Mouse (Mus musculus) R1 (cell line): ENCODE measurements around the gene Speer4d.
"Not testable (repeated sequence)": the region's sequence is repeated elsewhere in the genome, so short reads cannot be mapped to it uniquely, and the experiment has no call there.

Experiments
- DNase-seq: peaks from one replicate; pipeline ENCODE4 v3.0.0-alpha.2; 2018; ENCODE audit warnings: low read depth, low spot score

The Speer4d gene

DNA sequence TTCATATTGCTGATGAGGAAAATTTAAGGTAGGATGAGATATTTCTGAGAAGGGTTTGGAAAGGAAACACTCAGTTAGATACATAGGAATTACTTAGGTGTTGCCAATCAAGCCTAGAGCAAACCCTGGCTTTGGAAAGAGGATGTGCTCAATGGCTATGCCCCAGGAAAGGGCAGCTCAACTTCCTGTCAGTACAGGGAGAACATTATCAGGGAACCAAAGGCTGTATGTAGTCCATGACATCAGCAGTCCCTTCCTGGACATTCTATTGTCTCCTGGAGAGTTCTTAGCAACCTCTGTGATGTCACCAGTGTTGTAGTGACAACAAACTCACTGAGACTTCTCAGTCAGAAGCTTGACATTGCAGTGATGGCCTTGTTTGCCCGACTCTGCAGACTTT is at the start of gene Speer4d:
Speer4d (plus strand) TSS at position 301 of the 400 bp plus-strand sequence.
- DNase-seq, result not testable (repeated sequence)

DNA sequence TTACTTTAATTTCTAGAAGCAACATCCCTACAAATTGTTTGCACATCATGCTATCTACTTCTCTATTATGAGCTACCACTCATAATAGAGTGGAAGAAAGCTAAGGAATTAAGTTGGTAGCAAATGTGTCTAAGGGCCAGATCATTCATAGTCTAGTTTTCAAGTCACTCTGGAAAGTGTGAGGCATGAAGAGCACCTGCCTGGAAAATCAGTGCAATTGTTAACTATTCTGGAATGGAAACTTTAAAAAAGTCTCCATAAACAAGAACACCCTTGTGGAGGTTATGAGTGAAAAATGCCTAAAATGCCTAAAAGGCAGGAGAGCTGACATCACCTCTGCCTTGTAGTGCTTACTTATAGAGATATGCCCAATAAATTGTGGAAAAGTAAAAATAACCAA is 45.1 kb upstream of the Speer4d start:
- DNase-seq, result not testable (repeated sequence)

DNA sequence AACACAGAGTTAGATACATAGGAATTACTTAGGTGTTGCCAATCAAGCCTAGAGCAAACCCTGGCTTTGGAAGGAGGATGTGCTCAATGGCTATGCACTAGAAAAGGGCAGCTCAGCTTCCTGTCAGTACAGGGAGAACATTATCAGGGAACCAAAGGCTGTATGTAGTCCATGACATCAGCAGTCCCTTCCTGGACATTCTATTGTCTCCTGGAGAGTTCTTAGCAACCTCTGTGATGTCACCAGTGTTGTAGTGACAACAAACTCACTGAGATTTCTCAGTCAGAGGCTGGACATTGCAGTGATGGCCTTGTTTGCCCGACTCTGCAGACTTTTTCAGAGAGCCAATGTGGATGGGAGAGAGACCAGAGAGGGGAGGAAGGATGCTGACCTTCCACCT is 41.8 kb upstream of the Speer4d start, which contains the start of gene Gm21083:
Gm21083 (plus strand) TSS at position 301 of the 400 bp plus-strand sequence.
- not testable (repeated sequence) for DNase-seq

DNA sequence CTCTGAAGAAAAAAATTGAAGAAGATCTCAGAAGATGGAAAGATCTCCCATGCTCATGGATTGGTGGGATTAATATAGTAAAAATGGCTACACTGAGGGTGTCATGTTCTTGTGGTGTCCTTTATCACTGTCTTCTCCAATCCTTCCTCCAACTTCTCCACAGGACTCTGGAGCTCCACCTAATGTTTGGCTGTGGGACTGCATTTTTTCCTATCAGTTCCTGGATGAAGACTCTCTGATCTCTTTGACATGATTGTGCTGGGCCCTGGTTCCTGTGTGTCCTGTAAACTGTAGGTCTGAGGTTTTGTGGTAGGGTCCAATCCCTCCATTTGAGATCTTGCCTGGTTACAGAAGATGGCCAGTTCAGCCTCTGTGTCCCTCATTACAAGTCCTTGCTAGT is 32.5 kb upstream of the Speer4d start:
- DNase-seq, result peak; percentile 26

DNA sequence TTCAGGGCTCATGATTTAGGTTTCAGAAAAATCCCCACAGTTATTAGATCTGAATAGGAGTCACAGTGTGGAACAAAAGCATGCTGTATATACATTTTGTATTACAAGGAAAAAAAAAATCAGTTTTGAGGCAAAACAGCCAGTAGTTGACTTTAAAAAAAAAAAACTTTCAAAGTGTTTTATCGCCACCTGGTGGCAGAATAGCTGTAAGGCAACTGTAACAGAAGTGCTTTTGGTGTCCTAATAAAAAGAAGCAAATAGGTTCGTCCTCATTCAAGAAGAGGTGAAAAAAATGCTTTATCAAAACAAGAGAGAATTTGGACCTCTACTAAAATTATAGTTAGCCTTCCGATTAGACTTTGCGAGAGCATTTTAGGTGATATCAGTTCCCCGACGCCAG is 30.6 kb upstream of the Speer4d start:
- DNase-seq, result peak; percentile 41

DNA sequence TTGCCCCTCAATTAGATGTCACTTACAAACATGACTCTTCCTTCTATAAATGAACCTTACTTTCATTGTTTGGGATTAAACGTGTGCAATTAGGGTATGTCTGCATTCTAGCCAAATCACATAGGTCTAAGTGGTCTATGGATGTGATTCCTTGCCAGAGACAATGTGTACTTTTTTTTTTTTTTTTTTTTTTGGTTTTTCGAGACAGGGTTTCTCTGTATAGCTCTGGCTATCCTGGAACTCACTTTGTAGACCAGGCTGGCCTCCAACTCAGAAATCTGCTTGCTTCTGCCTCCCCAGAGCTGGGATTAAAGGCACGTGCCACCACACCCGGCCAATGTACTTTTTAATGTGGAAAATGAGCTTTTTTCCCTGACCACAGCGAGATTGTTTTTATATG is 28.2 kb upstream of the Speer4d start:
- DNase-seq, result not testable (repeated sequence)

DNA sequence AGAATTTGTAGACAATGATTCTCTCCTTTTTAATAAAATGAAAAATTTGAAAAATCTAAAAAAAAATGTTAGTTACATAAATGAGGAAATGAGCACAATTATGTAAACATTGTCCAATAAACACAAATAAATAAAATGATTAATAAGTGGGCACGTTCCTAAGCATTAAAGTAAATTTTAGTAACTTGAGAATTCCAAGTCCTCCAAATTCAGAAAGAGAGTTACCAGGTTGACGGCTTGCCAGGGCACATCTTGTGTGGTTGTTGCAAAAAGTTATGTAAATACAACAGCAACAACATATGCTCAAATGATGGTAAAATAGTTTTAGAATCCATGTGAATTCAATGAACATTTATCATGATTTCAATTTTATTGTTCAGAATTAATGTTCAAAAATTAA is 27.3 kb upstream of the Speer4d start:
- DNase-seq, result not testable (repeated sequence)

DNA sequence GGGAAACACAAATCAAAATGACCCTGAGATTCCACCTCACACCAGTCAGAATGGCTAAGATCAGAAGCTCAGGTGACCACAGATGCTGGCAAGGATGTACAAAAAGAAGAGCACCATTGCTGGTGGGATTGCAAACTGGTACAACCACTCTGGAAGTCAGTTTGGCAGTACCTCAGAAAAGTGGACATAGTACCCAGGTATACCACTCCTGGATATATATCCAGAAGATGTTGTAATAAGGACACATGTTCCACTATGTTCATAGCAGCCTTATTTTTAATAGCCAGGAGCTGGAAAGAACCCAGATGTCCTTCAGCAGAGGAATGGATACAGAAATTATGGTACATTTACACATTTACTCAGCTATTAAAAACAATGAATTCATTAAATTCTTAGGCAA is 20.0 kb upstream of the Speer4d start:
- DNase-seq, result not testable (repeated sequence)

DNA sequence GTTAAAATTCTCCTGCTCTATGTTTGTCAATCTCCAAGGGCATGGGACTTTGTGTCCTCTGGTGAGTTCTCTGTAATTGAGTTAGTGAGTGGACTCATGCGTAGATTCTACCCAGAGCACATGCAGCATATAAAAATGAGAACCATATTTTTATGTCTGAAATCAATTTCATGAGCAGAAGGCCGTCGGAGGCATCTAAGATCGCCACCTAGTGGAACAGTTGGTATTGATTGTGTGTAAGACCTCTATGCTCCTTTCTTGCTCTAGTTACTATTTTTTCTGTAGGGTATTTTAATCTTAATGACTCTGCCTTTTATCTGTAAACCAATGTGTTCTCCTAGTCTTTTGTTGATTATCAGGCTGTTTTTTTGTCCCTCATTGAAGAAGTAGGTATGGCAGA is 18.5 kb upstream of the Speer4d start:
- peak; percentile 32 for DNase-seq

DNA sequence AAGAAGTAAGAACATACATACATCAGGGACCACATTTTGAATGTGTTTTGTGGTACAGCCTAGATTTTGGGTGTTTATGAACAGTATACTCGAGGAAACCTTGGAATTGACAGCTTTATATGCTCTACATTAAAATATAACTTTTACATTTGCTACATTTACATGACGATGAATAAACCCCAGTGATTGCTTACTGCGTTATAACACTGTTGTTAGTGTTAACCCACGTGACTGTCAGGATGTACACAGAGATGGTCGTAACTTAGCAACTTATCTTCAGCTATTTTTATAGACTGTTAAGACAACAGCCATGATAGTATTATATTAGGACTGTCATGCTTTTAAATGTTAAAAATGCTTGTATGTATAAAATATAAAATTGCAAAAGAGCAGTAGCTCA is 17.4 kb upstream of the Speer4d start:
- DNase-seq, result not testable (repeated sequence)

DNA sequence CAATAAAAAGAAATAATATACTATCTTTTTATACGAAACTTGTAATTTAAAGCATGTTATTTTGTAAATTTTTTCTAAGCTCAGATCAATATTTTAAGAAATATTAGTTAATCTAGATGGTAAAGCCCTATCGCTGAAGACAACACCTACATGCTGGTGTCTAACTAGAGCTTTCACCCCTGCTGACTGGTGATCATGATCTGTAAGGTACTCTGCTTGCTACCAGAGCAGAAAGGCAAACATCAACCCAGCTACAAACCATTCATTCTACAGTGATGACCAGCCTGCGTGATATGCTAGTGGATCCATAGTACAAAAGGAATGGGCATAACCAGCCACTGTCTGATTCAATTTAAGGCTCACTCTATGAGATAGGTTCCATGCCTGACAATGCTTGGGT is 16.9 kb upstream of the Speer4d start:
- not testable (repeated sequence) for DNase-seq

DNA sequence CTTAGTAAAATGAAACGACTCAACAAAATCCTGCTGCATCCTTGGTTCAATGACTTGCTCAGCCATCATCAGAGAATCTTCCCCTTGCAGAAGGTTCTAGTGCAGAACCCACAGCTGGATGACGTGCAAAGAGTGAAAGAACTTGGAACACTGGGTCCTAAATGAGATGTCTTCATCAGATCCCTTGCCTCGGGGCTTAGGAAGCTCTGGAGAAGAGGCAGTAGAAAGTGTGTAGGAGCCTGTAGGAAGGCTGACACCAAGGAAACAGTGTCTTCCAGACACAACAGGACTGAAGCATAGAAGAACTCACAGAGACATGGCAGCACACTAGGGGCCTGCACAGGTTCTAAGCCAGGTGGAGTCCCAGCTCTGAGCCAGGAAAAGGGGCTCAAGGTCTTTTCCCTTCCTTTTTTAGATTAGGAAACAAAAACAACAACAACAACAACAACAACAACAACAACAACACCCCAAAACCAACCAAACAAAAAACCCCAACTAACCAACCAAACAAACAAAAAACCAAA is 16.4 kb upstream of the Speer4d start:
- DNase-seq, result peak; percentile 7

DNA sequence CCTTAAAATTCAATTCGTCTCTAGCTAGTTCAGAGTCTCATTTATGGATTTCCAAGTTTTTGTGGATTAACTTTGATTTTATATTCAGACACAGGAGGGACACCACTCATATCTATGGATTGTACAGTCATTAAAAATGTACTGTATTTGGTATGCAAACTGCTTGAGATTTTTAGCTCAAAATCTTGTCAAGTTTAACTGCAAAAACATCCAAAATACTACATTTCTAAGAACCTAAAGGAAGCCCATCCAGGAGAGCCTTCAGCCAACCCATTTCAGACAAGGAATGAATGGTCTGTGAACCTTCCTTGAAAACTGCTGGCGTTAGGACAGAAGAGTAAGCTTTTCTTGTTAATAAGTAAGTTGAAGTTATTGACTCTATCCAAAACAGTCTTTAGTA is 15.9 kb upstream of the Speer4d start:
- DNase-seq, result not testable (repeated sequence)

DNA sequence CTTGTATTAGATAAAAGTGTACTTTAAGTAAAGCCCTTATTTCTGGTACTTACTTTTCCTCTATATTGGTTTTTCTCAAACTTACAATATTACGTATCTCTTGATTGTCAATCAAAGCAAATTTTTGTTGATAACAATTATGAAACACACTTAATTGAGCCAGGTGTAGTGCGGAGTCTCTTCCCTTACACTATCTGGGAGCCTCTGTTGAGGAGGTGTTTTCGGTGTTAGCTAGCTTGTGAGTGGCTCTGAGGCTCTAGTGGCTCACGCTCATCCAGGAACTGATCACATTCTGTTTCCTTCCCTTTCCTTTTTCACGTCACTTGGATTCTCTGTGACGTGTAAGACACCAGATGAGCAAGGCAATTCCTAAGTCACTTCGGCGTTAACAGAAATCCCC is 15.3 kb upstream of the Speer4d start:
- not testable (repeated sequence) for DNase-seq

DNA sequence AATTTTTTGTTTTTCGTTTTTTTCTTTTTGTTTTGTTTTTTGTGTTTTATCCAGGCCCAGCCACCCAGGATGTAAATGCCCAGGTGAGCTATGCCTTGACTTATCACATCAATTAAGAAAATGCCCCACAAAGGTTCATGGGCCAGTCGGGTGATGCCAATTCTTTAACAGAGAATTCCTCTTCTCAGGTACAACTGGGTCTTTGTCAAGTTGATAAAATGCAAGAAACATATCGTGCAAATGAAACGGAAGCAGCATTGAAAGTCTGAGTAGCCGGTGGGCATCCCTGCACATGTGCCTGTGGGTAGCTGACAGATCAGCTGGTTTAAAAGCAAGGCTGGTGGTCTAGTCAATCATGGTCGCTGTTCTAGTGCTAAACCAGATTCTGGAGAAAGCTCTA is 12.2 kb upstream of the Speer4d start:
- not testable (repeated sequence) for DNase-seq

DNA sequence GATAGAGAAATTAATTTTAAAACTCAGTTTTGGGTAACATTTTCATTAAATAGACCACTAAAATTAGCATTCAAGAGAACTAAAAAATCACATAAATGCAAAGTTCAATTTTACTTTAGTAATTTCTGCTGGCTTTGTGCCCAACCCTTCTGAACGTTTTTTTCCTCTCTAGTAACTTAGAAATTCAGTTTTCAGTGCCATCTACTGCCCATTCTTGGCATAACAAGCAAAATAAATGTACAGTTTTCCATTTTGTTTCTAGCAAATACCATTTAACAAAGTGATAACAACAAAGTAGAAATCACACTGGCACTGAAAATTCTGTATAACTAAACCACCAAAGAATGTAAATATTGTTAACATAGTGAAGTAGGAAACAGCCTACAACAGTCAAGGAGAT is 8.2 kb upstream of the Speer4d start:
- DNase-seq, result peak; percentile 11

DNA sequence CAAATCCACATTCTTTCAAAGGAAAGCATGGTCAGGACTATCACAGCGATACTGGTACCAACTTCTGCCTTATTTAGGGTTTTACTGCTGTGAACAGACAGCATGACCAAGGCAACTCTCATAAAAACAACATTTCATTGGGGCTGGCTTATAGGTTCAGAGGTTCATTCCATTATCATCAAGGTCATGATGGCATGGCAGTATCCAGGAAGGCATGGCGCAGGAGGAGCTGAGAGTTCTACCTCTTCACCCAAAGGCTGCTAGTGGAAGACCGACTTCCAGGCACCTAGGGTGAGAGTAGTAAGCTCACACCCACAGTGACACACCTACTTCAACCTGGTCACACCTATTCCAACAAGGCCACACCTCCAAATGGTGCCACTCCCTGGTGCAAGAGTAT is 2.7 kb upstream of the Speer4d start:
- DNase-seq, result not testable (repeated sequence)

DNA sequence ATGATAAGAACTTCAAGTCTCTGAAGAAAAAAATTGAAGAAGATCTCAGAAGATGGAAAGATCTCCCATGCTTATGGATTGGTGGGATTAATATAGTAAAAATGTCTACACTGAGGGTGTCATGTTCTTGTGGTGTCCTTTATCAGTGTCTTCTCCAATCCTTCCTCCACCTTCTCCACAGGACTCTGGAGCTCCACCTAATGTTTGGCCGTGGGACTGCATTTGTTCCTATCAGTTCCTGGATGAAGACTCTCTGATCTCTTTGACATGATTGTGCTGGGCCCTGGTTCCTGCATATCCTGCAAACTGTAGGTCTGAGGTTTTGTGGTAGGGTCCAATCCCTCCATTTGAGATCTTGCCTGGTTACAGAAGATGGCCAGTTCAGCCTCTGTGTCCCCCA is 9.3 kb downstream of the Speer4d start:
- not testable (repeated sequence) for DNase-seq

DNA sequence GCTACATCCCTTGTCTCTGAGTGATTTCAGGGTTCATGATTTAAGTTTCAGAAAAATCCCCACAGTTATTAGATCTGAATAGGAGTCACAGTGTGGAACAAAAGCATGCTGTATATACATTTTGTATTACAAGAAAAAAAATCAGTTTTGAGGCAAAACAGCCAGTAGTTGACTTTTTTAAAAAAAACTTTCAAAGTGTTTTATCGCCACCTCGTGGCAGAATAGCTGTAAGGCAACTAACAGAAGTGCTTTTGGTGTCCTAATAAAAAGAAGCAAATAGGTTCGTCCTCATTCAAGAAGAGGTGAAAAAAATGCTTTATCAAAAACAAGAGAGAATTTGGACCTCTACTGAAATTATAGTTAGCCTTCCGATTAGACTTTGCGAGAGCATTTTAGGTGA is 11.2 kb downstream of the Speer4d start:
- DNase-seq, result not testable (repeated sequence)

DNA sequence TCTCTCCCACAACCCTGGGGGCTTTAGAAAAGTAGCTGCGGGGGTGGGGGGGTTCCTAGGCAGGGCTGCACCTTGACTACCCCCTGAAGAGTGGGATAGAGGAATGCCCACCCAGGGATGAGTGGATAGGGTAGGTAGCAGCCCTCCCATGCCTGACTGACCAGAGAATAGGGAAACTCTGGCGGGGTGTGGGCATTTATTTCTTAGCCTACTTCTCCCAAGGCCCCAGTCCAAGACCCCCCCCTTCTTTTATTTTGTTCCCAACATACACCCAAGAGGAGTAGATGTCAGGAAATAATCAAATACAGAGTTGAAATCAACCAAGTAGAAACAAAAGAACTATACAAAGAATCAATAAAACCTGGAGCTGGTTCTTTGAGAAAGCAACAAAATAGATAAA is 18.8 kb downstream of the Speer4d start:
- DNase-seq, result not testable (repeated sequence)

DNA sequence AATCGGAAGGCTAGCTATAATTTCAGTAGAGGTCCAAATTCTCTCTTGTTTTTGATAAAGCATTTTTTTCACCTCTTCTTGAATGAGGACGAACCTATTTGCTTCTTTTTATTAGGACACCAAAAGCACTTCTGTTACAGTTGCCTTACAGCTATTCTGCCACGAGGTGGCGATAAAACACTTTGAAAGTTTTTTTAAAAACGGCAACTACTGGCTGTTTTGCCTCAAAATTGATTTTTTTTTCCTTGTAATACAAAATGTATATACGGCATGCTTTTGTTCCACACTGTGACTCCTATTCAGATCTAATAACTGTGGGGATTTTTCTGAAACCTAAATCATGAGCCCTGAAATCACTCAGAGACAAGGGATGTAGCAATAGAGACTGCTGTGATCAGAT is 26.8 kb downstream of the Speer4d start:
- DNase-seq, result not testable (repeated sequence)

DNA sequence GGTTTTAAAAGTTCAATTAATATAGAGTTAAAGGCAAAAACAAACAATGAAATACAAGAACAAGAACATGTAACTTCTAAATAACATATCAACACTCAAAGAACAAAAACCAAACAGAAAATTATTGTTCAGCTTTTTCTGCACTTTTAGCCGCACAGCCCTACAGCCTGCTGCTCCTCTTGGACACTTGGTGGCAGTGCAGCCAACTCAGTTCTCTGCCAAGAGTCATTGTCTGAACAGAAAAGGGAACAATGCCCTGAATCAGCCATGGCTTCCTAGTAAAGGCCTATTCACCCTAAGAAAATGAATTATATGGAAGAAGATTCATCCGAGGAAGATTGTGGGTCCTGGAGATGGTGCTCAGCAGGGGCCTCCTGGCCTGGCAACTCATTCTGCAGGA is 33.5 kb downstream of the Speer4d start:
- DNase-seq, result not testable (repeated sequence)

DNA sequence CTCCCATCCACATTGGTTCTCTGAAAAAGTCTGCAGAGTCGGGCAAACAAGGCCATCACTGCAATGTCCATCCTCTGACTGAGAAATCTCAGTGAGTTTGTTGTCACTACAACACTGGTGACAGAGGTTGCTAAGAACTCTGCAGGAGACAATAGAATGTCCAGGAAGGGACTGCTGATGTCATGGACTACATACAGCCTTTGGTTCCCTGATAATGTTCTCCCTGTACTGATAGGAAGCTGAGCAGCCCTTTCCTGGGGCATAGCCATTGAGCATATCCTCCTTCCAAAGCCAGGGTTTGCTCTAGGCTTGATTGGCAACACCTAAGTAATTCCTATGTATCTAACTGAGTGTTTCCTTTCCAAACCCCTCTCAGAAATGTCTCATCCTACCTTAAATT is 38.1 kb downstream of the Speer4d start, which contains the start of gene 4930572O03Rik:
4930572O03Rik (minus strand) TSS at position 101 of the 400 bp plus-strand sequence.
- DNase-seq, result not testable (repeated sequence)

DNA sequence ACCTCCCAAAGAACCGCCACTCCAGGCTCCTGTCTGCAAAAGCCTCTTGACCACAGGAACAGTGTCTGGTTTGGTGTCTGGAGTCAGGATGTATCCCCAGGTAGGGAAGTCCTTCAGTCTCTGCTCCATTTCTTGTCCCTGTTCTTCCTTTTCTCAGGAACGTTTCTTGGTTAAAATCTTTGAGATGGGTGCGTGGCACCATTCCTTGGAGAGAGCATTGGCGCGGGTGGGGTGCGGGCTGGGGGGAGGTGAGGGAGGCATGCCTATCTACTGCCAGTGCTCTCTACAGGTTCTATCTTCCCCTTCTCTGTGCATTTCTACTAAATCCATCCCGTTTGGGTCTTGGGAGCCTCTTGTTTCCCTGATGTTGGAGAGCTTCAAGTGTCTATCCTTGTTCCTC is 45.0 kb downstream of the Speer4d start:
- not testable (repeated sequence) for DNase-seq
